8 mouse cellular contexts compared by ENCODE assay signal in genomic region chr13:114987161-114987560, GRCm38 (mm10). TPM values are rescaled to one million over a fixed set of nuclear protein-coding genes. Genes with fewer than 3 reads are reported as not detected.
DNase-seq lines count a peak whose midpoint lies in the region; ATAC-seq and TF ChIP-seq lines count a peak whose summit lies in the region.

No protein-coding gene starts in this region.

- no peak overlapping the region for H3K4me2 ChIP-seq in hindbrain, postnatal 0 days (ENCODE audit: low read depth, low read length)
- H3K4me2 ChIP-seq in hindbrain, embryonic 12.5 days (replicated peaks), result no peak overlapping the region
- H3K4me2 ChIP-seq in heart, embryonic 12.5 days, result no peak overlapping the region
- H3K4me2 ChIP-seq in liver, postnatal 0 days (ENCODE audit: low read depth, low read length), result no peak overlapping the region
- no peak overlapping the region for H3K4me2 ChIP-seq in midbrain, embryonic 13.5 days (replicated peaks)

- no peak for ATAC-seq in hindbrain, postnatal 0 days
- ATAC-seq in hindbrain, embryonic 12.5 days (ENCODE audit: low FRiP score), result no peak
- ATAC-seq in heart, embryonic 12.5 days (ENCODE audit: insufficient number of reproducible peaks, low FRiP score), result 0 out of 2 replicates have a peak, but pooled peaks have one; percentile 51
- no peak for ATAC-seq in liver, postnatal 0 days
- no peak for ATAC-seq in midbrain, embryonic 13.5 days

- WGBS in hindbrain, postnatal 0 days, result 65% methylated on average over 2 of the region's 2 CpGs
- 66% methylated on average over 2 of the region's 2 CpGs for WGBS in hindbrain, embryonic 12.5 days
- WGBS in heart, embryonic 12.5 days, result 48% methylated on average over 2 of the region's 2 CpGs
- 47% methylated on average over 2 of the region's 2 CpGs for WGBS in liver, postnatal 0 days (ENCODE audit: insufficient replicate concordance)
- 69% methylated on average over 2 of the region's 2 CpGs for WGBS in midbrain, embryonic 13.5 days

- no peaks in the 10 kb centered on the region for H3K4me1 ChIP-seq in hindbrain, postnatal 0 days (ENCODE audit: insufficient read depth, low read length)
- H3K4me1 ChIP-seq in hindbrain, embryonic 12.5 days, result peaks cover 2% of the 10 kb centered on the region; the same call in 1 of the 2 replicates
- H3K4me1 ChIP-seq in ES-E14 (ENCODE audit: control insufficient read depth in 2 of 2, insufficient read depth in 2 of 2, low read length in 2 of 2, poor library complexity in 1 of 2), result no peaks in the 10 kb centered on the region
- H3K4me1 ChIP-seq in heart, embryonic 12.5 days (replicated peaks), result peaks cover 7% of the 10 kb centered on the region; the same call in 1 of the 2 replicates
- H3K4me1 ChIP-seq in liver, postnatal 0 days (ENCODE audit: insufficient read depth), result no peaks in the 10 kb centered on the region
- peaks cover 4% of the 10 kb centered on the region for H3K4me1 ChIP-seq in midbrain, embryonic 13.5 days (replicated peaks)

- in situ Hi-C loops in ES-E14 (cut with MboI; ENCODE audit: low sequenced_read_pairs in 2 of 2, unreplicated experiment in 2 of 2), result no loop called here

- no peaks in the 10 kb centered on the region for H3K9me3 ChIP-seq in hindbrain, postnatal 0 days (ENCODE audit: low read length)
- no peaks in the 10 kb centered on the region for H3K9me3 ChIP-seq in hindbrain, embryonic 12.5 days (replicated peaks)
- H3K9me3 ChIP-seq in ES-E14 (ENCODE audit: control insufficient read depth, insufficient read depth, low read depth, low read length), result no peaks in the 10 kb centered on the region
- no peaks in the 10 kb centered on the region for H3K9me3 ChIP-seq in heart, embryonic 12.5 days (replicated peaks)
- no peaks in the 10 kb centered on the region for H3K9me3 ChIP-seq in liver, postnatal 0 days (ENCODE audit: low read length)
- H3K9me3 ChIP-seq in midbrain, embryonic 13.5 days, result no peaks in the 10 kb centered on the region

- no peak overlapping the region for H3K27ac ChIP-seq in hindbrain, postnatal 0 days
- H3K27ac ChIP-seq in hindbrain, embryonic 12.5 days, result no peak overlapping the region
- no peak overlapping the region for H3K27ac ChIP-seq in ES-E14 (ENCODE audit: insufficient read depth, low read depth, low read length, poor library complexity, severe bottlenecking)
- no peak overlapping the region for H3K27ac ChIP-seq in heart, embryonic 12.5 days (ENCODE audit: poor library complexity, severe bottlenecking)
- H3K27ac ChIP-seq in liver, postnatal 0 days (ENCODE audit: low read depth), result no peak overlapping the region
- H3K27ac ChIP-seq in midbrain, embryonic 13.5 days, result no peak overlapping the region

- peak; percentile 46 for TF ChIP-seq CTCF in hindbrain, postnatal 0 days (IDR thresholded peaks at IDR 0.05; ENCODE audit: low read depth)
- TF ChIP-seq CTCF in liver, postnatal 0 days (IDR thresholded peaks at IDR 0.05; ENCODE audit: low read depth), result peak; percentile 48

- no peak for DNase-seq in hindbrain, postnatal 0 days (ENCODE audit: low spot score)
- peak; percentile 35 for DNase-seq in ES-E14 (ENCODE audit: low read depth, low spot score)
- peak; percentile 21 for DNase-seq in liver, postnatal 0 days
- DNase-seq in left cerebral cortex, adult 11 months (ENCODE audit: low spot score), result no peak
- no peak for DNase-seq in cerebellum, postnatal 25 days

- no peak overlapping the region for H3K4me3 ChIP-seq in hindbrain, postnatal 0 days (ENCODE audit: low read length)
- H3K4me3 ChIP-seq in hindbrain, embryonic 12.5 days, result no peak overlapping the region
- no peak overlapping the region for H3K4me3 ChIP-seq in ES-E14 (ENCODE audit: insufficient read depth in 1 of 2, low read depth in 1 of 2, low read length in 2 of 2, poor library complexity in 1 of 2, severe bottlenecking in 1 of 2)
- no peak overlapping the region for H3K4me3 ChIP-seq in heart, embryonic 12.5 days
- H3K4me3 ChIP-seq in liver, postnatal 0 days (ENCODE audit: low read depth, low read length), result no peak overlapping the region
- no peak overlapping the region for H3K4me3 ChIP-seq in midbrain, embryonic 13.5 days (replicated peaks)

- TF ChIP-seq EP300 in liver, postnatal 0 days (IDR thresholded peaks at IDR 0.05; ENCODE audit: low read depth), result no peak

- H3K9ac ChIP-seq in hindbrain, postnatal 0 days (replicated peaks; ENCODE audit: low read length), result no peak overlapping the region
- no peak overlapping the region for H3K9ac ChIP-seq in hindbrain, embryonic 12.5 days
- no peak overlapping the region for H3K9ac ChIP-seq in ES-E14 (ENCODE audit: insufficient read depth, low read depth, low read length, poor library complexity, severe bottlenecking)
- no peak overlapping the region for H3K9ac ChIP-seq in heart, embryonic 12.5 days
- no peak overlapping the region for H3K9ac ChIP-seq in liver, postnatal 0 days (replicated peaks)
- H3K9ac ChIP-seq in midbrain, embryonic 13.5 days (replicated peaks), result no peak overlapping the region

- H3K36me3 ChIP-seq in hindbrain, postnatal 0 days (ENCODE audit: insufficient read depth, low read length), result no peaks in the 10 kb centered on the region
- H3K36me3 ChIP-seq in hindbrain, embryonic 12.5 days, result no peaks in the 10 kb centered on the region
- H3K36me3 ChIP-seq in ES-E14 (ENCODE audit: control insufficient read depth, insufficient read depth, low read length, poor library complexity, severe bottlenecking), result no peaks in the 10 kb centered on the region
- H3K36me3 ChIP-seq in heart, embryonic 12.5 days, result peaks cover 57% of the 10 kb centered on the region
- peaks cover 10% of the 10 kb centered on the region for H3K36me3 ChIP-seq in liver, postnatal 0 days (replicated peaks; ENCODE audit: insufficient read depth, low read length)
- H3K36me3 ChIP-seq in midbrain, embryonic 13.5 days, result no peaks in the 10 kb centered on the region

- H3K27me3 ChIP-seq in hindbrain, postnatal 0 days (ENCODE audit: insufficient read depth, low read length), result no peaks in the 10 kb centered on the region
- no peaks in the 10 kb centered on the region for H3K27me3 ChIP-seq in hindbrain, embryonic 12.5 days
- no peaks in the 10 kb centered on the region for H3K27me3 ChIP-seq in heart, embryonic 12.5 days (replicated peaks)
- no peaks in the 10 kb centered on the region for H3K27me3 ChIP-seq in liver, postnatal 0 days (ENCODE audit: insufficient read depth, low read length)
- H3K27me3 ChIP-seq in midbrain, embryonic 13.5 days, result no peaks in the 10 kb centered on the region

TF ChIP-seq in ES-E14, 5 proteins besides CTCF, POLR2A, EP300 and RAD21:
- no peak for TF ChIP-seq HCFC1 (IDR thresholded peaks at IDR 0.05; ENCODE audit: borderline replicate concordance, insufficient read depth, low read length)

RNA-seq across cellular contexts. Expression of gene Itga2, which starts 55.3 kb away (rescaled TPM):
- 1.9 and 3.6 TPM in 2 replicates for total RNA-seq in hindbrain, postnatal 0 days (2014; rRNA removed)
- polyA plus RNA-seq in hindbrain, postnatal 0 days (2015; fragmentation: Nextera tagmentation; extraction: Ambion mirVana), result 1.3 and 1.4 TPM in 2 replicates
- polyA plus RNA-seq in hindbrain, embryonic 12.5 days (2016; fragmentation: Nextera tagmentation; extraction: Ambion mirVana), result 2.0 and 2.9 TPM in 2 replicates
- total RNA-seq in ES-E14 (2012; rRNA removed), result 0.11 and 0.31 TPM in 2 replicates
- 2.6 and 3.1 TPM in 2 replicates for polyA plus RNA-seq in heart, embryonic 12.5 days (2016; fragmentation: Nextera tagmentation; extraction: Ambion mirVana)
- 0.60 and 0.79 TPM in 2 replicates for polyA plus RNA-seq in liver, postnatal 0 days (2015; fragmentation: Nextera tagmentation; extraction: Ambion mirVana)
- polyA plus RNA-seq in midbrain, embryonic 13.5 days (2015; fragmentation: Nextera tagmentation; extraction: Ambion mirVana), result 1.6 and 2.3 TPM in 2 replicates

Comparison
In these comparisons a context has a peak if more than half of its experiments do, and no peak if none do; other contexts are left out.
1. DNase-seq: peak in ES-E14 (single experiment) and liver, postnatal 0 days (single experiment); none in hindbrain, postnatal 0 days (single experiment), left cerebral cortex, adult 11 months (single experiment) and cerebellum, postnatal 25 days (0 of 2).